Mouse (Mus musculus): ENCODE measurements around the gene Tmem94. TPM values are rescaled to one million over a fixed set of nuclear protein-coding genes. Genes with fewer than 3 reads are reported as not detected.
"Not testable (repeated sequence)": the region's sequence is repeated elsewhere in the genome, so short reads cannot be mapped to it uniquely, and the experiment has no call there.

The Tmem94 gene
- total RNA-seq, 2 experiments from 2014 or later, result 37.7 to 40.0 TPM

- intact Hi-C loops (cut with DNase I); DNase-seq (ENCODE audit: extremely low spot score in 1 of 2, low spot score in 2 of 2): not testable (repeated sequence)
These were observed 3.1 kb upstream of the Tmem94 start for GRCm38 (mm10) chr11:115762176-115762575.

- intact Hi-C loops (cut with DNase I), result no loop called here
- no peak for DNase-seq (ENCODE audit: extremely low spot score in 1 of 2, low spot score in 2 of 2)
These were observed 535 bp upstream of the Tmem94 start for GRCm38 (mm10) chr11:115764698-115765097.

GRCm38 (mm10) chr11:115765607-115766141 is 441 bp downstream of the Tmem94 start:
- intact Hi-C loops (cut with DNase I), result no loop called here
- DNase-seq (ENCODE audit: extremely low spot score in 1 of 2, low spot score in 2 of 2), result peak in 1 of 2 experiments; percentile 67

- intact Hi-C loops (cut with DNase I), result no loop called here
- no peak for DNase-seq (ENCODE audit: extremely low spot score in 1 of 2, low spot score in 2 of 2)
These were observed 1.2 kb downstream of the Tmem94 start for GRCm38 (mm10) chr11:115766356-115766943.

- no peak for DNase-seq (ENCODE audit: extremely low spot score in 1 of 2, low spot score in 2 of 2)
- intact Hi-C loops (cut with DNase I), result no loop called here
These were observed 1.7 kb downstream of the Tmem94 start for GRCm38 (mm10) chr11:115766981-115767380.

- intact Hi-C loops (cut with DNase I), result no loop called here
- DNase-seq (ENCODE audit: extremely low spot score in 1 of 2, low spot score in 2 of 2), result no peak
These were observed 3.7 kb downstream of the Tmem94 start for GRCm38 (mm10) chr11:115768896-115769295.

GRCm38 (mm10) chr11:115774653-115775052 is 9.4 kb downstream of the Tmem94 start:
- intact Hi-C loops (cut with DNase I), result loop anchor here (5.0 kb wide), 1 partner anchor 38 kb away; the partner anchor contains the start of genes Caskin2 and Tsen54
- no peak for DNase-seq (ENCODE audit: extremely low spot score in 1 of 2, low spot score in 2 of 2)

- intact Hi-C loops (cut with DNase I), result loop anchor here (5.0 kb wide), 1 partner anchor 36 kb away; the partner anchor contains the start of genes Caskin2 and Tsen54
- DNase-seq (ENCODE audit: extremely low spot score in 1 of 2, low spot score in 2 of 2), result peak in 1 of 2 experiments; percentile 30
These were observed 10.8 kb downstream of the Tmem94 start for GRCm38 (mm10) chr11:115775821-115776665.

GRCm38 (mm10) chr11:115776954-115777353 is 11.7 kb downstream of the Tmem94 start:
- intact Hi-C loops (cut with DNase I), result loop anchor here (5.0 kb wide), 1 partner anchor 35 kb away; the partner anchor contains the start of genes Caskin2 and Tsen54
- DNase-seq (ENCODE audit: extremely low spot score in 1 of 2, low spot score in 2 of 2), result peak in 1 of 2 experiments; percentile 18

- peak in 1 of 2 experiments; percentile 18 for DNase-seq (ENCODE audit: extremely low spot score in 1 of 2, low spot score in 2 of 2)
- intact Hi-C loops (cut with DNase I), result loop anchor here (5.0 kb wide), 1 partner anchor 35 kb away; the partner anchor contains the start of genes Caskin2 and Tsen54
These were observed 12.5 kb downstream of the Tmem94 start for GRCm38 (mm10) chr11:115777487-115778335.

GRCm38 (mm10) chr11:115779038-115779571 is 13.9 kb downstream of the Tmem94 start:
- intact Hi-C loops (cut with DNase I), result loop anchor here (5.0 kb wide), 1 partner anchor 33 kb away; the partner anchor contains the start of genes Caskin2 and Tsen54
- peak; percentile 36 to 90 for DNase-seq (ENCODE audit: extremely low spot score in 1 of 2, low spot score in 2 of 2)

GRCm38 (mm10) chr11:115780141-115781070 is 15.2 kb downstream of the Tmem94 start:
- DNase-seq (ENCODE audit: extremely low spot score in 1 of 2, low spot score in 2 of 2), result peak in 1 of 2 experiments; percentile 43
- intact Hi-C loops (cut with DNase I), result no loop called here

- intact Hi-C loops (cut with DNase I), result no loop called here
- DNase-seq (ENCODE audit: extremely low spot score in 1 of 2, low spot score in 2 of 2), result peak in 1 of 2 experiments; percentile 58
These were observed 21.2 kb downstream of the Tmem94 start for GRCm38 (mm10) chr11:115786473-115786872.

GRCm38 (mm10) chr11:115789787-115790186 is 24.6 kb downstream of the Tmem94 start:
- DNase-seq (ENCODE audit: extremely low spot score in 1 of 2, low spot score in 2 of 2), result no peak
- intact Hi-C loops (cut with DNase I), result no loop called here

GRCm38 (mm10) chr11:115791919-115792318 is 26.7 kb downstream of the Tmem94 start:
- intact Hi-C loops (cut with DNase I), result no loop called here
- DNase-seq (ENCODE audit: extremely low spot score in 1 of 2, low spot score in 2 of 2), result no peak

GRCm38 (mm10) chr11:115792353-115792752 is 27.1 kb downstream of the Tmem94 start:
- peak in 1 of 2 experiments; percentile 24 for DNase-seq (ENCODE audit: extremely low spot score in 1 of 2, low spot score in 2 of 2)
- intact Hi-C loops (cut with DNase I), result no loop called here

GRCm38 (mm10) chr11:115796898-115797297 is 31.7 kb downstream of the Tmem94 start:
- intact Hi-C loops (cut with DNase I), result no loop called here
- DNase-seq (ENCODE audit: extremely low spot score in 1 of 2, low spot score in 2 of 2), result no peak
